Mouse (Mus musculus) mature B cell (primary cell): ENCODE data around the gene Chst2.

ENCODE experiments used
- in situ Hi-C: fragments of 300-500 bp; cut with MboI; formaldehyde crosslinking; loops from 2 replicates; pipeline ENCODE4 v1.14.3; 2019

Chst2 gene

GRCm38 (mm10) chr9:95353829-95354391, 52.6 kb downstream of the Chst2 start:
- in situ Hi-C loops, result no loop called here

- in situ Hi-C loops, result no loop called here
Measured at GRCm38 (mm10) chr9:95351968-95352367, 54.6 kb downstream of the Chst2 start.

GRCm38 (mm10) chr9:95350550-95350949, 56.0 kb downstream of the Chst2 start:
- in situ Hi-C loops, result no loop called here
